Mouse (Mus musculus): ENCODE measurements around the gene Olfm2. TPM values are rescaled to one million over a fixed set of nuclear protein-coding genes. Genes with fewer than 3 reads are reported as not detected.
A peak's percentile ranks its signal among the peaks of the same experiment; 100 is the strongest.

Olfm2 gene
- polyA plus RNA-seq (2011; ENCODE audit: insufficient read length, low read depth, missing spikeins), result 3.6 and 6.5 TPM in 2 replicates

GRCm38 (mm10) chr9:20746017-20746660 lies at the start of gene Olfm2:
Olfm2 (minus strand) TSS chr9:20746349.
- no peak for TF ChIP-seq CTCF (IDR thresholded peaks at IDR 0.05; ENCODE audit: borderline replicate concordance, insufficient read depth, low read length)
- no peak for TF ChIP-seq POLR2A (IDR thresholded peaks at IDR 0.05; ENCODE audit: low read depth, low read length)
- Histone ChIP-seq H3K27ac (ENCODE audit: insufficient read depth, low read length) (no peak within 1 kb of the TSS), H3K4me3 (ENCODE audit: insufficient read depth, low read length) (no peak within 1 kb of the TSS)

GRCm38 (mm10) chr9:20794108-20794806 lies 48.1 kb upstream of the Olfm2 start:
- peak overlapping the region; percentile 35; the same call in 1 of the 2 replicates for H3K27ac ChIP-seq (ENCODE audit: insufficient read depth, low read length)
- TF ChIP-seq CTCF (IDR thresholded peaks at IDR 0.05; ENCODE audit: borderline replicate concordance, insufficient read depth, low read length), result no peak
- TF ChIP-seq POLR2A (IDR thresholded peaks at IDR 0.05; ENCODE audit: low read depth, low read length), result 0 out of 2 replicates have a peak, but pooled peaks have one; percentile 38
- H3K4me3 ChIP-seq (ENCODE audit: insufficient read depth, low read length), result no peak overlapping the region
- H3K4me1 ChIP-seq (ENCODE audit: control insufficient read depth, insufficient read depth, low read length), result no peaks in the 10 kb centered on the region

More at GRCm38 (mm10) chr9:20746017-20746660, at the start of gene Olfm2:
- H3K4me1 ChIP-seq (ENCODE audit: control insufficient read depth, insufficient read depth, low read length), result no peaks in the 10 kb centered on the region

- no peaks in the 10 kb centered on the region for H3K4me1 ChIP-seq (ENCODE audit: control insufficient read depth, insufficient read depth, low read length)
- no peak overlapping the region for H3K27ac ChIP-seq (ENCODE audit: insufficient read depth, low read length)
- no peak overlapping the region for H3K4me3 ChIP-seq (ENCODE audit: insufficient read depth, low read length)
- no peak for TF ChIP-seq POLR2A (IDR thresholded peaks at IDR 0.05; ENCODE audit: low read depth, low read length)
- no peak for TF ChIP-seq CTCF (IDR thresholded peaks at IDR 0.05; ENCODE audit: borderline replicate concordance, insufficient read depth, low read length)
Measured at GRCm38 (mm10) chr9:20790345-20790744, 44.2 kb upstream of the Olfm2 start.

- Histone ChIP-seq H3K4me1 (ENCODE audit: control insufficient read depth, insufficient read depth, low read length) (no peaks in the 10 kb centered on the region), H3K4me3 (ENCODE audit: insufficient read depth, low read length) (no peak overlapping the region), H3K27ac (ENCODE audit: insufficient read depth, low read length) (no peak overlapping the region)
- no peak for TF ChIP-seq CTCF (IDR thresholded peaks at IDR 0.05; ENCODE audit: borderline replicate concordance, insufficient read depth, low read length)
- TF ChIP-seq POLR2A (IDR thresholded peaks at IDR 0.05; ENCODE audit: low read depth, low read length), result no peak
Measured at GRCm38 (mm10) chr9:20789651-20790050, 43.5 kb upstream of the Olfm2 start.

GRCm38 (mm10) chr9:20787992-20788391 lies 41.8 kb upstream of the Olfm2 start:
- Histone ChIP-seq H3K4me1 (ENCODE audit: control insufficient read depth, insufficient read depth, low read length) (no peaks in the 10 kb centered on the region), H3K27ac (ENCODE audit: insufficient read depth, low read length) (no peak overlapping the region), H3K4me3 (ENCODE audit: insufficient read depth, low read length) (no peak overlapping the region)
- TF ChIP-seq POLR2A (IDR thresholded peaks at IDR 0.05; ENCODE audit: low read depth, low read length) (no peak), CTCF (IDR thresholded peaks at IDR 0.05; ENCODE audit: borderline replicate concordance, insufficient read depth, low read length) (no peak)

- TF ChIP-seq POLR2A (IDR thresholded peaks at IDR 0.05; ENCODE audit: low read depth, low read length), result no peak
- Histone ChIP-seq H3K4me1 (ENCODE audit: control insufficient read depth, insufficient read depth, low read length) (no peaks in the 10 kb centered on the region), H3K27ac (ENCODE audit: insufficient read depth, low read length) (no peak overlapping the region), H3K4me3 (ENCODE audit: insufficient read depth, low read length) (no peak overlapping the region)
Measured at GRCm38 (mm10) chr9:20785055-20785454, 38.9 kb upstream of the Olfm2 start.

- H3K27ac ChIP-seq (ENCODE audit: insufficient read depth, low read length), result no peak overlapping the region
- H3K4me1 ChIP-seq (ENCODE audit: control insufficient read depth, insufficient read depth, low read length), result no peaks in the 10 kb centered on the region
- TF ChIP-seq CTCF (IDR thresholded peaks at IDR 0.05; ENCODE audit: borderline replicate concordance, insufficient read depth, low read length) (no peak), POLR2A (IDR thresholded peaks at IDR 0.05; ENCODE audit: low read depth, low read length) (no peak)
- no peak overlapping the region for H3K4me3 ChIP-seq (ENCODE audit: insufficient read depth, low read length)
Measured at GRCm38 (mm10) chr9:20781286-20781685, 35.1 kb upstream of the Olfm2 start.

- H3K4me3 ChIP-seq (ENCODE audit: insufficient read depth, low read length), result no peak overlapping the region
Measured at GRCm38 (mm10) chr9:20765274-20765673, 19.1 kb upstream of the Olfm2 start.

GRCm38 (mm10) chr9:20763099-20763498 lies 16.9 kb upstream of the Olfm2 start:
- Histone ChIP-seq H3K4me3 (ENCODE audit: insufficient read depth, low read length) (no peak overlapping the region), H3K27ac (ENCODE audit: insufficient read depth, low read length) (peak overlapping the region; percentile 22; the same call in 1 of the 2 replicates), H3K4me1 (ENCODE audit: control insufficient read depth, insufficient read depth, low read length) (no peaks in the 10 kb centered on the region)
- TF ChIP-seq CTCF (IDR thresholded peaks at IDR 0.05; ENCODE audit: borderline replicate concordance, insufficient read depth, low read length) (no peak), POLR2A (IDR thresholded peaks at IDR 0.05; ENCODE audit: low read depth, low read length) (no peak)

More at GRCm38 (mm10) chr9:20765274-20765673, 19.1 kb upstream of the Olfm2 start:
- TF ChIP-seq CTCF (IDR thresholded peaks at IDR 0.05; ENCODE audit: borderline replicate concordance, insufficient read depth, low read length) (no peak), POLR2A (IDR thresholded peaks at IDR 0.05; ENCODE audit: low read depth, low read length) (no peak)
- Histone ChIP-seq H3K4me1 (ENCODE audit: control insufficient read depth, insufficient read depth, low read length) (no peaks in the 10 kb centered on the region), H3K27ac (ENCODE audit: insufficient read depth, low read length) (no peak overlapping the region)

Data from embryonic fibroblast, embryonic 13.5 days (primary cell).